Comparison of ENCODE assay signal across 22 mouse cellular contexts in the genomic region with DNA sequence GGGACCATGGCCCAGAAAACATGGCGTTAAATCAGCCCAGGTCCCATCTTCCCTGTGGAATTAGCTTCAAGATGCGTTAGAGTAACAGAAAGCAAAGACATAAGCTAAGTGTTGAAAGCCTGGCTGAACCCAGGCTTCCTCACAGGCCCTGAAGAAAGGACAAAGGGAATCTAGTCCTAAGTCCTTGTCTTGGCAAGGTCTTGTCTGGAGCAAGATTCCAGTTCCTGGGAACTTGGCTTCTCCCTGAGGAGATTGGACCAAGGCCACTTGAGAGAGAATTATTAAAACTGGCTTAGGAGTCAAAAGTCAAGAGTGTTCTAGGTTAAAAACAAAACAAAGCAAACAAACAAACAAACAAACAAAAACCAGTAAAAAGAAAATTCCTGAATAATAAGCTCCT. TPM values are rescaled to one million over a fixed set of nuclear protein-coding genes. Genes with fewer than 3 reads are reported as not detected.
DNase-seq lines count a peak whose midpoint lies in the region; ATAC-seq lines count a peak whose summit lies in the region.
"Had no signal": no experiment of that assay in that cellular context is flagged by ENCODE, and none has a peak within 500 bp of the region (broad histone marks: within the 10 kb centered on the region; RNA-seq: fewer than 3 reads in every experiment).

No protein-coding gene starts in this region.

- H3K27ac ChIP-seq in heart, embryonic 12.5 days (ENCODE audit: poor library complexity, severe bottlenecking): no peak overlapping the region
- H3K27ac ChIP-seq in kidney, embryonic 16.5 days (ENCODE audit: low read length): no peak overlapping the region
- H3K27ac ChIP-seq: embryonic facial prominence, embryonic 12.5 days; forebrain, embryonic 12.5 days; gastrocnemius, adult 2 months; heart, embryonic 15.5 days; hindbrain, embryonic 13.5 days; hindbrain, postnatal 0 days had no signal

- H3K4me1 ChIP-seq in heart, embryonic 12.5 days (replicated peaks): no peaks in the 10 kb centered on the region; the same call in 1 of the 2 replicates
- no peaks in the 10 kb centered on the region for H3K4me1 ChIP-seq in kidney, embryonic 16.5 days (ENCODE audit: insufficient read depth, low read length)
- H3K4me1 ChIP-seq: forebrain, embryonic 12.5 days; heart, embryonic 15.5 days; hindbrain, embryonic 13.5 days had no signal

- no peak for ATAC-seq in heart, embryonic 12.5 days (ENCODE audit: insufficient number of reproducible peaks, low FRiP score)
- no peak for ATAC-seq in kidney, embryonic 16.5 days (ENCODE audit: low FRiP score, low TSS enrichment)
- ATAC-seq: forebrain, embryonic 16.5 days; hindbrain, postnatal 0 days had no signal

- DNase-seq in heart, adult 18-20 months: peak; percentile 15 to 20
- no peak for DNase-seq in heart, postnatal 4 days
- peak; percentile 3 to 8 for DNase-seq in heart, postnatal 36 days
- DNase-seq in kidney, postnatal 36 days: peak; percentile 36 to 48
- DNase-seq in frontal cortex, postnatal 36 days (ENCODE audit: low spot score in 2 of 2): no peak
- DNase-seq: adrenal gland, postnatal 14 days; cerebellum, adult 11-12 months; cerebellum, adult 9-10 months; cerebellum, postnatal 25 days; gastrocnemius, adult 2 months; gastrocnemius, postnatal 25 days; heart, adult 11 months had no signal

- no peaks in the 10 kb centered on the region for H3K27me3 ChIP-seq in heart, embryonic 12.5 days (replicated peaks)
- H3K27me3 ChIP-seq in kidney, embryonic 16.5 days (ENCODE audit: insufficient read depth, low read length): no peaks in the 10 kb centered on the region
- H3K27me3 ChIP-seq: embryonic facial prominence, embryonic 12.5 days; forebrain, embryonic 12.5 days; heart, embryonic 15.5 days; hindbrain, embryonic 13.5 days had no signal

- no peak overlapping the region for H3K9ac ChIP-seq in heart, embryonic 12.5 days
- H3K9ac ChIP-seq in kidney, embryonic 16.5 days (replicated peaks; ENCODE audit: low read length): no peak overlapping the region
- H3K9ac ChIP-seq: embryonic facial prominence, embryonic 12.5 days; forebrain, embryonic 12.5 days; heart, embryonic 15.5 days; hindbrain, embryonic 13.5 days had no signal

- H3K36me3 ChIP-seq in heart, embryonic 12.5 days: no peaks in the 10 kb centered on the region
- H3K36me3 ChIP-seq in kidney, embryonic 16.5 days (ENCODE audit: insufficient read depth, low read length): no peaks in the 10 kb centered on the region
- H3K36me3 ChIP-seq: embryonic facial prominence, embryonic 12.5 days; forebrain, embryonic 12.5 days; heart, embryonic 15.5 days; hindbrain, embryonic 13.5 days had no signal

- no peak overlapping the region for H3K4me3 ChIP-seq in heart, embryonic 12.5 days
- H3K4me3 ChIP-seq in kidney, embryonic 16.5 days (ENCODE audit: low read length): no peak overlapping the region
- H3K4me3 ChIP-seq: embryonic facial prominence, embryonic 12.5 days; forebrain, embryonic 12.5 days; gastrocnemius, adult 2 months; heart, embryonic 15.5 days; hindbrain, embryonic 13.5 days had no signal

- H3K9me3 ChIP-seq in heart, embryonic 12.5 days (replicated peaks): peaks cover 6% of the 10 kb centered on the region
- peaks cover 4% of the 10 kb centered on the region; the same call in 1 of the 2 replicates for H3K9me3 ChIP-seq in kidney, embryonic 16.5 days (ENCODE audit: low read length)
- H3K9me3 ChIP-seq: embryonic facial prominence, embryonic 12.5 days; forebrain, embryonic 12.5 days; heart, embryonic 15.5 days; hindbrain, embryonic 13.5 days had no signal

- H3K4me2 ChIP-seq in heart, embryonic 12.5 days: no peak overlapping the region
- no peak overlapping the region for H3K4me2 ChIP-seq in kidney, embryonic 16.5 days (replicated peaks; ENCODE audit: low read depth, low read length)
- H3K4me2 ChIP-seq: embryonic facial prominence, embryonic 12.5 days; forebrain, embryonic 12.5 days; heart, embryonic 15.5 days; hindbrain, embryonic 13.5 days had no signal

- intact Hi-C loops in heart, postnatal 36 days (cut with DNase I): no loop called here

- 82% methylated on average over 2 of the region's 2 CpGs for WGBS in heart, embryonic 12.5 days
- WGBS in kidney, embryonic 16.5 days: 97% methylated on average over 2 of the region's 2 CpGs

RNA-seq across cellular contexts. Expression of a gene that starts 16.5 kb away (rescaled TPM):
- 100 to 1,000 TPM; 339 to 391 TPM for total RNA-seq in heart, adult 18-20 months (2021)
- 100 to 1,000 TPM; 119 to 132 TPM for total RNA-seq in heart, postnatal 4 days (2021)
- total RNA-seq in heart, postnatal 36 days (2021): 100 to 1,000 TPM; 307 to 334 TPM
- polyA plus RNA-seq in heart, embryonic 12.5 days (2016; fragmentation: Nextera tagmentation; extraction: Ambion mirVana): 166 and 168 TPM in 2 replicates
- 264 and 288 TPM in 2 replicates for polyA plus RNA-seq in kidney, embryonic 16.5 days (2015; fragmentation: Nextera tagmentation; extraction: Ambion mirVana)

RNA-seq across cellular contexts. Expression of a gene that starts 32.1 kb away (rescaled TPM):
- 10 to 100 TPM; 15.7 to 17.2 TPM for total RNA-seq in heart, adult 18-20 months (2021)
- 10 to 100 TPM in 1 of 2 experiments, 1 to 10 TPM in 1; 10.0 to 10.8 TPM for total RNA-seq in heart, postnatal 4 days (2021)
- total RNA-seq in heart, postnatal 36 days (2021): 10 to 100 TPM; 25.6 to 26.3 TPM
- polyA plus RNA-seq in heart, embryonic 12.5 days (2016; fragmentation: Nextera tagmentation; extraction: Ambion mirVana): 0.55 and 0.59 TPM in 2 replicates
- polyA plus RNA-seq in kidney, embryonic 16.5 days (2015; fragmentation: Nextera tagmentation; extraction: Ambion mirVana): 0.69 and 0.82 TPM in 2 replicates
- total RNA-seq: hematopoietic stem cell, adult 5-6 weeks; MEL had no signal

RNA-seq across cellular contexts. Expression of a gene that starts 36.9 kb away (rescaled TPM):
- total RNA-seq in heart, adult 18-20 months (2021): 10 to 100 TPM; 34.7 to 35.2 TPM
- 10 to 100 TPM; 22.1 to 27.9 TPM for total RNA-seq in heart, postnatal 4 days (2021)
- 10 to 100 TPM; 30.6 to 33.2 TPM for total RNA-seq in heart, postnatal 36 days (2021)
- 14.5 and 14.6 TPM in 2 replicates for polyA plus RNA-seq in heart, embryonic 12.5 days (2016; fragmentation: Nextera tagmentation; extraction: Ambion mirVana)
- polyA plus RNA-seq in kidney, embryonic 16.5 days (2015; fragmentation: Nextera tagmentation; extraction: Ambion mirVana): 44.8 and 50.0 TPM in 2 replicates
- total RNA-seq: MEL had no signal

Comparison
In these comparisons a context has a peak if more than half of its experiments do, and no peak if none do; other contexts are left out.
1. DNase-seq: peak in heart, adult 18-20 months (2 of 2), heart, postnatal 36 days (2 of 2) and kidney, postnatal 36 days (2 of 2); none in heart, postnatal 4 days (single experiment) and frontal cortex, postnatal 36 days (0 of 2).